Mouse (Mus musculus): ENCODE data around the gene Ppp2r5a.

GRCm38 (mm10) chr1:191325726-191326232 is 77.3 kb downstream of the Ppp2r5a start, which contains the start of gene Tmem206:
- TF ChIP-seq CTCF (IDR thresholded peaks at IDR 0.05; ENCODE audit: borderline replicate concordance, control insufficient read depth, extremely low read depth, insufficient read depth, low read length, poor library complexity) (no peak), POLR2A (IDR thresholded peaks at IDR 0.05; ENCODE audit: control insufficient read depth, extremely low read depth, insufficient read depth, low read length, poor library complexity) (peak; percentile 97)
